Mouse (Mus musculus) CD4-positive helper T cell, adult 2 months (primary cell): ENCODE measurements around the gene Gipr.

Experiments
- DNase-seq: peaks from one replicate; pipeline ENCODE4 v3.0.0-alpha.2; 2012; ENCODE audit warnings: low read depth, missing footprints, low spot score

Gene Gipr

DNA sequence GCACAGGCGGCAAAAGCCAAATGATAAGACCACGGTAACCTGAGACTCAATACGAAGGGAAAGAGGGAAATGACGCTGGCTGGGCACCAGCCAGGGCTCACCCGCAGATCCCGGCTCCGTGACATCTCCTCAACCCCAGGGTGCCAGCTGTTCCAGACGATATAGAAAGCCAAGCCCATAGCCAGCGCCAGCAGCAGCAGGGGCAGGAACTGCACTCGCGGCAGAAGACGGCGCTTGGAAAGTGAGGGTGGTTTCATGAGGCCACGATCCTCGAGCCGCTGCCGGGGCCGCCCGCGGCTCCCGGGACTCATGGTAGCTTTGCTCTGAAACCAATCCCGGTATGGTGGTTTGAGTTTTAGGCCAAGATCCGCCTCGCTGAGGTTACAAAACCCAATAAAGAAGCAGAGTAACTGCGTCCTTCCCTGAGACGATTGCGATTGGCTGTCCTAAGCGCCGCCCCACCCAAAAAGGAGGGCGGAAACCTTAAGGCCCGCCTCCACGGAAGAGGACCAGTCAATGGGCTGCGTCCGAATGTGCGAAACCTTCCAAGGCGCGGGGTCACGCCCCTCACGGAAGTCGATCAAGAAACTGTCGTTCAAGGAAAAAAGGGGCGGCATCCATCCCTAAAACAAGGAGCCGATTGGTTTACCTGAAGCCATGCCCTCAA lies 16.9 kb downstream of the Gipr start, which contains the start of gene Qpctl:
Gene Qpctl, minus strand, starts transcription at position 417 of the 667 bp plus-strand sequence.
- DNase-seq = peak; percentile 100

GRCm38 (mm10) chr7:19148180-19148874 lies 17.6 kb downstream of the Gipr start:
- no peak for DNase-seq

DNA sequence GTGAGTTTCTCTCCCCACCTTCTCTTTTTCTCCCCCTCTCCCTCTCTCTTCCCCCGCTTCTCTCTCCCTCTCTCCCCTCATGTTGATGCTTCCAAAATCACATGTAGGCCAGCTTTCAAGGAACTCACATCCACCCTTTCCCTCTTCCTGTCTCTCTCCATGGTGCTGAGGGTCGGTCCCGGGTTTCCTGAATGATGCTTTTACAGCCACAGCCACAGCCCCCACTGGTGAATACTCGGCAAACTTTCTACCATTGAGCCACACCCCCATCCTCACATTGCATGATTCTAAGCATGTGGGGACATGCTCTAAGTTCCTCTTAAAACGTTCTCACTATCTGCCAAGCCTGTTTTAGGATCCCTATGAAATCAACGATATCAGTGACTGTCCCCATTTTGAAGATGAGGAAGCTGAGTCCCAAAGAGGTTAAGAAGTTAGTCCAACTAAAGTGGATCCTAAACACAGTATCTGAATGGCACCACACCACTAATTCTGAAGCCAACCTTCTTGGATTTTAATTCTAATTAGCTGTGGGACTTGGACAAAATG lies 18.4 kb downstream of the Gipr start:
- no peak for DNase-seq

GRCm38 (mm10) chr7:19146793-19147192 lies 19.1 kb downstream of the Gipr start:
- DNase-seq = no peak

GRCm38 (mm10) chr7:19137380-19137779 lies 28.5 kb downstream of the Gipr start:
- peak; percentile 63 for DNase-seq

GRCm38 (mm10) chr7:19136673-19137334 lies 29.1 kb downstream of the Gipr start:
- no peak for DNase-seq

DNA sequence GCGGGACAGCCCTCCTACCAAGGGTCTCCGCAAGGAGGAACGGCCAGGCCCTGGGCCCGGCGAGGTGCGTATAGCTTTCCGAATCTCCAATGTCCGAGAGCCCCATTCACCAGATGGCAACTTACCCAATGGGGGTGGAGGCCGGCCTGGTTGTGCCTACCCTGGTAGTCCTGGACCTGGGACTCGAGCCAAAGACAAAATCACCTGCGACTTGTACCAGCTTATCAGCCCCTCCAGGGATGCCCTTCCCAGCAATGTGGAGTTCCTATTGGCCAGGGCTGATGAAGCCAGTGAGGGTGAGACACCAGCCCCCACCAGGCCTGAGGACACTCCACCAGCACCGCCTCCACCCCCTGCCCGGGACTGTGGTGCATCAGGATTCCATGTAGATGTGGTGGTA lies 29.8 kb downstream of the Gipr start:
- no peak for DNase-seq

DNA sequence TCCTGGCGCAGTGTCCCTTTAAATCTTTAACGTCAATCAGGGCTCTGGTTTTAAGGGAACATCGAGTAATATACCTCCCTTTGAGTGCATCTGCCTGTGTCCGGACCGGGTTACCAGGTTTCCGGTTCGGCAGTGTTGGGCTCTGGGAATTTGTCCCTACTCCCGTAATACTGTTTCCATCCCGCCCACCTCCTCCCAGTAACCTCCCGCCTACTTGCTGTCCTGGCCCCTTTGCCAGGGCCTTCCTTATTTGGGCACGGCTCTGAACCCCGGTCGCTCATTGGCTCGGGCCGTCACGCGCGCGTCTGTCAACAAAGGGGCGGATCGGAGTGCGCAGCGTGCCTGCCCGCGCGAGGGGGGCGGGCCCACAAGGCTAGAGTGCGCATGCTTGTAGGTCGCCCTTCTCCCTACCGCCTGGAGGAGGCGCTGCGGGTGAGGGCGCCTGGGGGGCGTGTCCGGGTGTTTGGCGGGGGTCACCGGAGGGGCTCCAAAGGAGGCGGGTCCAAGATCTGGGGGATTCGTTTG lies 34.5 kb downstream of the Gipr start:
- DNase-seq = peak; percentile 95

- peak; percentile 39 for DNase-seq
These were observed 35.3 kb downstream of the Gipr start for GRCm38 (mm10) chr7:19130657-19131056.

DNA sequence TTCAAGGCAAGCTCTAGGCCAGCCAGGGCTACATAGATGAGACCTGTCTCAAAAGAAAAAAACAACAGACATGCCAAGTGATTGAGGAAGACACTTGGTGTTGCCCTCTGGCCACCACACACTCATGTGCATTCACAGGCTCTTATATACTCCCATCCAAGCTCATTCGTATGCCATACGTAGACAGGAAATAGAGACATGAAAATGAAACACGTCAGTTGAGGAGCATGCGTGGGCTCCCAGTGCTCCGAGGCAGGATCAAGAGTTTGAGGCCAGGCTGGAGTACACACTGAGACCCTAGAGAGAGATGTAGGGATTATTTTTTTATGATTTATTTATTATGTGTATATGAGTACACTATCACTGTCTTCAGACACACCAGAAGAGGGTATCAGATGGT lies 36.5 kb downstream of the Gipr start:
- DNase-seq = peak; percentile 47

DNA sequence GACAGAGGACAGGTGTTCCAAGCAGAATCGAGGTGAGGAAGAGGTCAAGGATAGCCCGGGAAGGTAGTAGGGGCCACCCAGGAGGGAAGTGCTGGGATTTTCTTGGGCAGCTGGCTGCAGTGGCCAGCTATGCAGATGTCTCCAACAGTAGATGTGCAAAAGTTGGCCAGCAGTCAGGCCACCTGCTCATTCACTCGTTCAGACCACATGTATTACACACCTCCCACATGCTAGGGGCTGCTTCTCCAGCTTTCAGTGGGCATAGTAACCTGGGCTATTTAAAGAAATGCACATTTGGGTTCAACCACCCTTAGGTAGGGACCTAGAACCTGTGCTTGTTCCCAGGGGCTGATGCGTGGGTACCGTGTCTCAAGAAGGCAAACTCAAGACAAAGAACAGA lies 38.2 kb downstream of the Gipr start:
- no peak for DNase-seq

DNA sequence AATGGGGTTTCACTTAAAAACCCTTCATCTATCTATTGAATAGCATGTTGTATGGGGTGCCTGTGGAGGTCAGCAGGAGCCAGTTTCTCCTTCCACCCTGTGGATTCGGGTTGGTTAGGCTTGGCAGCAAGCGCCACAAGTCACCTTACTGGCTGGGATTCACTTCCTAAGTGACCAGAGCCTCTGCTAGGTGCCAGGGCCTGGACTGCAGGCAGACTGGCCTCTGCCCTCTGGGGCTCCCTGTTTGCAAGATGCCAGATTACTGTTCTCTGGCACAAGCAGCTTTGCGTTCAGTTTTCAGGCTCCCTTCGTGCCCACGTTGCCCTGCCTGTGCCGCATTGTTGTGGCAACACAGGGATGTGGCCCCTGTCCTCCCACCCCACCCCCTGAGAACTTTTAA lies 41.2 kb downstream of the Gipr start:
- no peak for DNase-seq

- DNase-seq = no peak
These were observed 44.2 kb downstream of the Gipr start for GRCm38 (mm10) chr7:19121686-19122085.

GRCm38 (mm10) chr7:19119631-19120429 lies 46.1 kb downstream of the Gipr start, which contains the start of gene Fbxo46:
Fbxo46 (plus strand) TSS chr7:19119859.
- peak; percentile 97 for DNase-seq

DNA sequence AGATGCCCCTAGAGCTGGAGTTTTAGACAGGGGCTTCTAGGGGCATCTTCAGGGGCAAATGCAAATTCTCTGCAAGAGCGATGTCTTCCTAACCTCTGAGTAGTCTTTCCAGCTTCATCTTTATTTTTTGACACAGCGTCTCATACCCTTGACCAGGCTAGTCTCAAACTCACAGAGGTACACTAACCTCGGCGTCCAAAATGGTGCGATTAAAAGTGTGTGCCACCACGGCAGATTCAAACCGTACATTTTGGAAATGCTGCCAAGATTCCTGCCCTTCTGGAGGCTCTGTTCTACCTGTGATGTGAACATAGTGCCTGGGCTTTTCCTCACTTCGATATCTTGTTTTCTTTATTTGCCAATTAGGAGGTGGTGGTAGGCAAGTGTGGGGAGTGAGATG lies 46.8 kb downstream of the Gipr start:
- no peak for DNase-seq

GRCm38 (mm10) chr7:19118028-19118771 lies 47.7 kb downstream of the Gipr start, which contains the start of gene Gm4969:
Gm4969 (minus strand) TSS chr7:19118368.
- peak; percentile 56 for DNase-seq

DNA sequence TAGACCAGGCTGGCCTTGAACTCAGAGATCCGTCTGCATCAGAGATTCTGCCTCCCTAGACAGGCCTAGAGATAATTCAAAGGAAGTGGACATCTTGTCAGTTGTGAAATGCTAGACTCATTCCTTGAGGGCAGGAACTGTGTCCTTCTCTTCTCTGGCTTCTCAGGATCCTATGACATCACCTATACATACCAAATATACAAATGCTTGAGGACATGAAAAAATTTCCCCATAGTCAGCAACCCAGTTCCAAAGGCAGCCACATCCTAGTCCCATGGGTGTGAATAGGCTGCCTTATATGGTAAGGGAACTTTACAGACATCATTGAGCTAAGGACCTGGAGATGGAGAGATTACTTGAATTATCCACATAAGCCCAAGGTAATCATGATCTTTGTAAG lies 56.4 kb downstream of the Gipr start:
- DNase-seq = no peak

- no peak for DNase-seq
These were observed 58.5 kb downstream of the Gipr start for GRCm38 (mm10) chr7:19107436-19107835.
